Mouse (Mus musculus): ENCODE measurements around the gene Lgals9. TPM values are rescaled to one million over a fixed set of nuclear protein-coding genes. Genes with fewer than 3 reads are reported as not detected.
A peak's percentile ranks its signal among the peaks of the same experiment; 100 is the strongest.

Gene Lgals9
- polyA plus RNA-seq, 1 experiment from 2014 or later: 64.8 TPM

GRCm38 (mm10) chr11:78972328-78972727 lies 12.4 kb downstream of the Lgals9 start:
- no peak for DNase-seq
- 54% methylated on average over 6 of the region's 6 CpGs for WGBS (ENCODE audit: insufficient replicate concordance)
- H3K27me3 ChIP-seq: no peaks in the 10 kb centered on the region
- no peak overlapping the region for H3K4me3 ChIP-seq (replicated peaks)
- no peak for ATAC-seq (ENCODE audit: low read depth)
- H3K27ac ChIP-seq: no peak overlapping the region
- no peaks in the 10 kb centered on the region for H3K9me3 ChIP-seq (replicated peaks)
- no peak overlapping the region for H3K4me2 ChIP-seq
- peaks cover 23% of the 10 kb centered on the region for H3K4me1 ChIP-seq (replicated peaks)
- H3K36me3 ChIP-seq: peaks cover 29% of the 10 kb centered on the region
- H3K9ac ChIP-seq: no peak overlapping the region

GRCm38 (mm10) chr11:78971746-78972145 lies 13.0 kb downstream of the Lgals9 start:
- Histone ChIP-seq H3K4me2 (no peak overlapping the region), H3K36me3 (peaks cover 34% of the 10 kb centered on the region), H3K27ac (no peak overlapping the region), H3K9ac (no peak overlapping the region), H3K4me1 (replicated peaks) (peaks cover 19% of the 10 kb centered on the region), H3K4me3 (replicated peaks) (no peak overlapping the region), H3K27me3 (no peaks in the 10 kb centered on the region), H3K9me3 (replicated peaks) (no peaks in the 10 kb centered on the region)
- no peak for ATAC-seq (ENCODE audit: low read depth)
- DNase-seq: no peak
- WGBS (ENCODE audit: insufficient replicate concordance): 80% methylated on average over 3 of the region's 3 CpGs

GRCm38 (mm10) chr11:78971096-78971495 lies 13.7 kb downstream of the Lgals9 start:
- ATAC-seq (ENCODE audit: low read depth) (no peak), DNase-seq (no peak)
- 77% methylated on average over 8 of the region's 8 CpGs for WGBS (ENCODE audit: insufficient replicate concordance)
- H3K27ac ChIP-seq: no peak overlapping the region
- H3K4me2 ChIP-seq: no peak overlapping the region
- peaks cover 34% of the 10 kb centered on the region for H3K36me3 ChIP-seq
- no peaks in the 10 kb centered on the region for H3K9me3 ChIP-seq (replicated peaks)
- no peak overlapping the region for H3K9ac ChIP-seq
- H3K4me1 ChIP-seq (replicated peaks): peaks cover 19% of the 10 kb centered on the region
- H3K4me3 ChIP-seq (replicated peaks): no peak overlapping the region
- H3K27me3 ChIP-seq: no peaks in the 10 kb centered on the region

GRCm38 (mm10) chr11:78968121-78968520 lies 16.6 kb downstream of the Lgals9 start:
- 65% methylated on average over 4 of the region's 4 CpGs for WGBS (ENCODE audit: insufficient replicate concordance)
- Histone ChIP-seq H3K4me3 (replicated peaks) (no peak overlapping the region), H3K4me2 (no peak overlapping the region), H3K4me1 (replicated peaks) (peaks cover 13% of the 10 kb centered on the region), H3K9me3 (replicated peaks) (no peaks in the 10 kb centered on the region), H3K27me3 (no peaks in the 10 kb centered on the region), H3K9ac (no peak overlapping the region), H3K27ac (no peak overlapping the region), H3K36me3 (peaks cover 47% of the 10 kb centered on the region)
- 0 out of 2 replicates have a peak, but pooled peaks have one; percentile 5 for ATAC-seq (ENCODE audit: low read depth)
- DNase-seq: no peak

- H3K27me3 ChIP-seq: no peaks in the 10 kb centered on the region
- ATAC-seq (ENCODE audit: low read depth): peak; percentile 60
- peaks cover 55% of the 10 kb centered on the region for H3K36me3 ChIP-seq
- no peak overlapping the region for H3K4me3 ChIP-seq (replicated peaks)
- H3K4me1 ChIP-seq (replicated peaks): peaks cover 5% of the 10 kb centered on the region; the same call in 1 of the 2 replicates
- no peaks in the 10 kb centered on the region for H3K9me3 ChIP-seq (replicated peaks)
- DNase-seq: no peak
- H3K9ac ChIP-seq: no peak overlapping the region
- H3K27ac ChIP-seq: no peak overlapping the region
- H3K4me2 ChIP-seq: no peak overlapping the region
- 16% methylated on average over 4 of the region's 4 CpGs for WGBS (ENCODE audit: insufficient replicate concordance)
Observed at GRCm38 (mm10) chr11:78967371-78967770, 17.4 kb downstream of the Lgals9 start.

- Histone ChIP-seq H3K4me3 (replicated peaks) (no peak overlapping the region), H3K4me2 (no peak overlapping the region), H3K9ac (no peak overlapping the region), H3K4me1 (replicated peaks) (no peaks in the 10 kb centered on the region), H3K36me3 (peaks cover 27% of the 10 kb centered on the region), H3K27ac (no peak overlapping the region), H3K9me3 (replicated peaks) (no peaks in the 10 kb centered on the region), H3K27me3 (peaks cover 20% of the 10 kb centered on the region; the same call in 1 of the 2 replicates)
- ATAC-seq (ENCODE audit: low read depth) (no peak), DNase-seq (no peak)
- 18% methylated on average over 5 of the region's 5 CpGs for WGBS (ENCODE audit: insufficient replicate concordance)
Observed at GRCm38 (mm10) chr11:78961221-78961620, 23.5 kb downstream of the Lgals9 start.

GRCm38 (mm10) chr11:78959841-78960520 lies 24.8 kb downstream of the Lgals9 start:
- Histone ChIP-seq H3K9ac (no peak overlapping the region), H3K9me3 (replicated peaks) (no peaks in the 10 kb centered on the region), H3K27ac (no peak overlapping the region), H3K4me1 (replicated peaks) (no peaks in the 10 kb centered on the region), H3K36me3 (peaks cover 16% of the 10 kb centered on the region; the same call in 1 of the 2 replicates), H3K4me2 (no peak overlapping the region), H3K27me3 (peaks cover 23% of the 10 kb centered on the region; the same call in 1 of the 2 replicates), H3K4me3 (replicated peaks) (no peak overlapping the region)
- ATAC-seq (ENCODE audit: low read depth) (no peak), DNase-seq (no peak)
- WGBS (ENCODE audit: insufficient replicate concordance): 48% methylated on average over 5 of the region's 5 CpGs

- Histone ChIP-seq H3K9ac (no peak overlapping the region), H3K27me3 (peaks cover 27% of the 10 kb centered on the region), H3K4me1 (replicated peaks) (no peaks in the 10 kb centered on the region), H3K36me3 (peaks cover 13% of the 10 kb centered on the region; the same call in 1 of the 2 replicates), H3K27ac (no peak overlapping the region), H3K4me3 (replicated peaks) (no peak overlapping the region), H3K4me2 (no peak overlapping the region), H3K9me3 (replicated peaks) (no peaks in the 10 kb centered on the region)
- 47% methylated on average over 8 of the region's 8 CpGs for whole genome bisulfite sequencing (ENCODE audit: insufficient replicate concordance)
- ATAC-seq (ENCODE audit: low read depth): no peak
- no peak for DNase-seq
Observed at GRCm38 (mm10) chr11:78959367-78959766, 25.4 kb downstream of the Lgals9 start.

GRCm38 (mm10) chr11:78956260-78956659 lies 28.5 kb downstream of the Lgals9 start:
- H3K36me3 ChIP-seq: no peaks in the 10 kb centered on the region
- H3K27me3 ChIP-seq: peaks cover 55% of the 10 kb centered on the region
- H3K27ac ChIP-seq: no peak overlapping the region
- no peak overlapping the region for H3K4me3 ChIP-seq (replicated peaks)
- no peak overlapping the region for H3K9ac ChIP-seq
- no peaks in the 10 kb centered on the region for H3K9me3 ChIP-seq (replicated peaks)
- 6% methylated on average over 7 of the region's 7 CpGs for WGBS (ENCODE audit: insufficient replicate concordance)
- H3K4me1 ChIP-seq (replicated peaks): 0 out of 2 replicates have a peak, but pooled peaks cover 2% of the 10 kb centered on the region
- ATAC-seq (ENCODE audit: low read depth) (no peak), DNase-seq (peak; percentile 41)
- H3K4me2 ChIP-seq: no peak overlapping the region

- Histone ChIP-seq H3K9me3 (replicated peaks) (no peaks in the 10 kb centered on the region), H3K4me3 (replicated peaks) (no peak overlapping the region), H3K9ac (no peak overlapping the region), H3K4me2 (no peak overlapping the region), H3K27me3 (peaks cover 47% of the 10 kb centered on the region), H3K27ac (no peak overlapping the region), H3K36me3 (no peaks in the 10 kb centered on the region), H3K4me1 (replicated peaks) (0 out of 2 replicates have a peak, but pooled peaks cover 2% of the 10 kb centered on the region)
- ATAC-seq (ENCODE audit: low read depth): no peak
- DNase-seq: no peak
- 7% methylated on average over 17 of the region's 17 CpGs for WGBS (ENCODE audit: insufficient replicate concordance)
Observed at GRCm38 (mm10) chr11:78952467-78952866, 32.3 kb downstream of the Lgals9 start.

GRCm38 (mm10) chr11:78950365-78950764 lies 34.4 kb downstream of the Lgals9 start:
- H3K27me3 ChIP-seq: peaks cover 37% of the 10 kb centered on the region
- H3K4me2 ChIP-seq: no peak overlapping the region
- ATAC-seq (ENCODE audit: low read depth) (no peak), DNase-seq (no peak)
- no peak overlapping the region for H3K9ac ChIP-seq
- WGBS (ENCODE audit: insufficient replicate concordance): 71% methylated on average over 8 of the region's 8 CpGs
- H3K27ac ChIP-seq: no peak overlapping the region
- no peak overlapping the region for H3K4me3 ChIP-seq (replicated peaks)
- no peaks in the 10 kb centered on the region for H3K9me3 ChIP-seq (replicated peaks)
- no peaks in the 10 kb centered on the region for H3K36me3 ChIP-seq
- H3K4me1 ChIP-seq (replicated peaks): 0 out of 2 replicates have a peak, but pooled peaks cover 2% of the 10 kb centered on the region

- WGBS (ENCODE audit: insufficient replicate concordance): 67% methylated on average over 1 of the region's 1 CpGs
- H3K4me3 ChIP-seq (replicated peaks): no peak overlapping the region
- H3K27ac ChIP-seq: no peak overlapping the region
- DNase-seq (no peak), ATAC-seq (ENCODE audit: low read depth) (no peak)
- H3K9me3 ChIP-seq (replicated peaks): no peaks in the 10 kb centered on the region
- no peak overlapping the region for H3K4me2 ChIP-seq
- no peaks in the 10 kb centered on the region for H3K4me1 ChIP-seq (replicated peaks)
- no peaks in the 10 kb centered on the region for H3K36me3 ChIP-seq
- no peak overlapping the region for H3K9ac ChIP-seq
- no peaks in the 10 kb centered on the region for H3K27me3 ChIP-seq
Observed at GRCm38 (mm10) chr11:78943083-78943482, 41.7 kb downstream of the Lgals9 start.
